Mouse (Mus musculus): Measurements from ENCODE around the gene Itgad. TPM values are rescaled to one million over a fixed set of nuclear protein-coding genes. Genes with fewer than 3 reads are reported as not detected.

Gene Itgad
- total RNA-seq, 2 experiments from 2014 or later, result 0.57 to 0.91 TPM

DNA sequence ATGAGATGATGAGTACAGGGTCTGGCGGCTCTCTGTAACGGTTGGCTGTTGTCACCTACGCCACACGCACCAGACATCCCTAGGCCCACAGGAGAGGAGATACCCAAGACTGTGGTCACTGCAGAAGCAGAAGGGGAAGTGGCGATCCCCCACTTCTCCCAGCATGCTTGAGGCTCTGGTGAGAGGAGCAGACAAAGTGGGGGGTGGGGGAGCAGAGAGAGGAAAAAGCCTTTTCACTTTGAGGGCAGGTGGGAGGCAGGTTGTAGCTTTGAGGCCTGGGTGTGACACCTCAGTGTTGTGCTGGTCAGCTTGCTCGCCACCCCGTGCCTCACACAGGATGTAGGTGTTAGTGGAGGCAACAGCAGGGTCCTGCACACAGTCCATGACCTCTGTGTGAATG is 25.9 kb downstream of the Itgad start:
- DNase-seq, result no peak

- no peak for DNase-seq
These were observed 26.4 kb downstream of the Itgad start for GRCm38 (mm10) chr7:128180546-128180945.

- no peak for DNase-seq
These were observed 27.5 kb downstream of the Itgad start for GRCm38 (mm10) chr7:128181691-128182090.

GRCm38 (mm10) chr7:128201607-128202006 is 47.4 kb downstream of the Itgad start:
- no peak for DNase-seq

GRCm38 (mm10) chr7:128203071-128203470 is 48.9 kb downstream of the Itgad start:
- DNase-seq, result no peak

GRCm38 (mm10) chr7:128204179-128204578 is 50.0 kb downstream of the Itgad start:
- no peak for DNase-seq

DNA sequence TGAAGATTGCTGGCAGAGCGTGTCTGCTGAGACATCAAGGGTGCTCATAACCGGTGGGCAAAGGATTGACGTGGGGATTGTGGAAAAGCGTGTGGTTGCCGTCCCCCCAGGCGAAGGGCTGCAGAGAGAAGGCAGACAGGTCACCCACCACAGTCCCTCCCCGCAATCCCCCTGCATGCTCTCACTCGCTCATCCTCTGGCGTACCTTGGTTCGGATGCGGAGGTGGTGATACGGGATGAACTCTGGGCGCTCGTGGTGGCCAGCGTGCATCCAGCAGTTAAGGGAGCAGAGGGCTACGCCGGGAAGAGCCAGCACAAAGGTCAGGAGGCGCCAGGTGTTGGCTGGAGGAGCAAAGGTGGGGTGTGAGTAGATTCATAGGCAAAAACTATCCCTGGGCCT is 51.5 kb downstream of the Itgad start:
- DNase-seq, result no peak

DNA sequence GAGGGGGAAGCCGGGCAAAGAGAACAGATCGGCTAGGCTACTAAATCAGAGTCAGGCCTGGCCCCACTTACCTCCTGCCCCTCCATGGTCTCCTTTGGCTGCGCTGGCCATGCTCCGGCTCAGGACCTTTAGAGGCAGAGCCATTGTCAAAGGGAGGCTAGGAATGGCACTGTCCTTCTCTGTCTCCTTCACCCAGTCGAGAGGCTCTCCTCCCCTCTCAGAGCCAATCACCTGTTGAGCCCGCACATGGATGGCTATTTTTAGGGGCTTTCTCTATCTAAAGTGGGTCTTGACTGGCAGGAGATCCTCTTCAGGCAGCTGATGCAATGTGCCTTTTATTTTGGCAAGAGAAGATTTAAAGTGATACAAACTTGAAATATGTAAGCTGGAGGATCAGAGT is 52.0 kb downstream of the Itgad start, which contains the start of gene Cox6a2:
Gene Cox6a2, minus strand, starts transcription at position 236 of the 400 bp plus-strand sequence.
- no peak for DNase-seq

DNA sequence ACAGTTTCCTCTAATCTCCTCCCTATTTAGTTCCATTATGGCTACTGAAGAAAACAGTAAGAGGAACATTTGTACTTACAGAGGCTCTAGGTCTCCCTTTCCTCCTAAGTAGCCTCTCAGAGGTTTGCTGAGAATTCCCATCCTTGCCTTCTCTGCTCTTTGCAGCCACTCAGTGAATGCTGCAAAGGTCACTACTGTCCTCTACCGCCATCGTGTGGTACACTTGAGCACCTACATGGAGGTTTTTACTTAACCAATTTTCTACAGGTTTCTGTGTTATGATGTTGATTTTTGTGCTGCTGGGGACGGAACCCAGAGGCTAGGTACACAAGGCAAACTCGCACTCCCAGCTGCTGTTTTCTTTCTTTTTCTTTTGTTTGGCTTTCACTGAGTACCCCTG is 54.0 kb downstream of the Itgad start:
- peak; percentile 75 for DNase-seq

GRCm38 (mm10) chr7:128209826-128210225 is 55.6 kb downstream of the Itgad start:
- no peak for DNase-seq

DNA sequence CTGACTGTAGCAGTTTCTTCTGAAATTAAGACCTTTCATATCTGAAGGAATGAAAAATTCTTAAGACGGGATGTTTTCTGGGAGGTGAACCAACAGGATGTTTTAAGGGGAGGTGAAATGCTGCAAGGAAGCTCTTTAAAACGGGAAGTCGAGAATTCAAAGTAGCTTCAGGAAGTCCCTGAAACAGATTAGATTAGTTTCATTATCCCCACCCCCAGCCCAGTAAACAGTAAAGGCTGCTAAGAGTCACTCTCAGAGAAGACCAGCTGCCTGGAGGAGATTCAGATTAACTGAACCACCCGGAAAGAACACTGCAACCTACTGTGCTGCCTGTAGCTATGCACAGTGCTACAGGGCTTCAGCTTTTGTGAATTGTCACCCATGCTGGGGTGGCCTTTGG is 65.8 kb downstream of the Itgad start:
- no peak for DNase-seq

DNA sequence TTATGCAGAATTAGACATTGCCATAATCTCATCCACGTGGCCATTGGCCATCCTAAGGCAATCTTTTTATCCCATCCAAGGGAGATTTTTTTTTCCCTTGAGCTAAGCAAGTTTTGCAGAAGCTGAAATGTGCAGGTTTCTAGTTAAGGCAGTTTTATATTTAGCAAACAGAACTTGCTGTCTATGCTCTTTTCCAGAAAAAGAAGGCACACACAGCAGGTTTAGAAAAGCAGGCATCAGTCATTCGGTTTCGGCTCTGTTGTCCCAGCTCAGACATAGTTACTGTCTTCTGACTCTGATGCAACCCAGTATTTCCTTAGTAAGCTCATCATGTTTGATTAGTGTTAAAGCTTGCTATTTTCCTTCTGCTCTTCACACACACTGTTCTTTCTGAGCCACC is 66.8 kb downstream of the Itgad start:
- DNase-seq, result no peak

DNA sequence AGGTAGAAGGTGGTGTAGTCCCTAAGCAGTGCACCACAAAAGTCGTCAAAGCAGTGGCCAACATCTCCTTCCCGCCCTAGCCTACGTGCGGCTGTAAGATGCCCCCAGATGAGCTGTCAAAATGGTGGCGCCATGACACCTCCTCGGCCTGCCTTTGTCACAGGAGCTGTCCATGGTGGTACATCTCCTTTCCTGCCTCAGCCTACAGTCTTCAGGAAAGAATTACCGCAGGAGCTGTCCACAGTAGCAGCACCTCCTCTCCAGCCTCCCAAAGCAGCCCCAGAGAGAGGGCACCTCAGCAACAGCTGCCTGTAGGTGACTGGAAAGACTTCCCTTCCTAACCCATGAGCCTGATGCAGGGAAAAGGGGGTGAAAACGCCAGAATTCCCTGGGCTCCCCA is 77.6 kb downstream of the Itgad start:
- no peak for DNase-seq

DNA sequence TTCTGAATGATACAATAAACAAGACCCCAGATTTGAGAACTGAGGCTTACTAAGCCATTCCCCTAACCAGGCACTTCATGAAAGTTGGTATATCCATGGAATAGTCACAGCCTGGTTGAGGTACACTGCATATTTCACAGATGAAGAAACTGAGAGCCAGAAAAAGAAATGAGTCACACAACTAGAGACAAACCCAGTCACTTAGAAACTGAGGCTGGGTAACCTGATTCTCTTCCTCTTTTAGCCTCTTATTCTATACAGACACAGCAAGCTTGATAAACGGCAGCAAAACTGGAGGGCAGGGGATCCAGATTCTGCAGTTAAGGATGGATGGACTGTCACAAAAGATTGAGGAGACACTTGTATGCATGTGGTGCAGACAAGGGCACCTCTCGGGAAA is 80.6 kb downstream of the Itgad start:
- no peak for DNase-seq

DNA sequence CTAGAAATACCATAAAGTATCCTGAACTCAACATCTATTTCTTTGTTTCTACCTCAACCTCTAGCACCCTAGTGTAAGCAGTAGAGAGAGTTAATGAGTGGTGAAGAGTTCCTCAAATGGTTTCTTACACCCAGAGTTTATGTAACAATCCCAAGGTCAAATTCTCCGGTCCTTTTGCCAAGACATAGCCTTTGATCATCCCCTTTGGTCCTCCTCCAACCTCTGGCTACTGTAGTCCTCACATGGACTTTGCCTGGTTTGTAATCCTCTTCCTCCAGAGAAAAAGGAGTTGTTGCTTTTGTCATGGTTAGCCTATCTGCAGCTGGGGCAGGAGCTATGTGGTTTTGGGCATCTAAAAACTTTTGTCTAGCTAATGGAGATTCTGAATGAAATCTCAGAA is 81.3 kb downstream of the Itgad start:
- no peak for DNase-seq

DNA sequence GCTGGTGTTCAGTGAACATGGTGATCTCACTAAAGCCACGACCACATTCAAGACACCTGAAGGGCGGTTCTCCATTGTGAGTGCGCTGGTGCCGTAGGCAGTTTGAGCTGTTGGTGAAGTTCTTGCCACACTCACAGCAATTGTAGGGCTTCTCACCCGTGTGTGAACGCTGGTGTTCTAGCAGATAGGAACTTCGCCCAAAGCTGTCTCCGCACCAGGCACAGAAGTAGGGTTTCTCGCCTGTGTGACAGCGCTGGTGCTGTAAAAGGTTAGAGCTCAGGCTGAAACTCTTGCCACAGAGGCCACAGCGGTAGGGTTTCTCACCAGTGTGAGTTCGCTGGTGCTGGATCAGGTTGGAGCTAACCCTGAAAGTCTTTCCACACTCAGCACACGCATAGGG is 82.2 kb downstream of the Itgad start:
- DNase-seq, result no peak

GRCm38 (mm10) chr7:128236856-128237592 is 82.8 kb downstream of the Itgad start, which contains the start of gene Armc5:
Armc5 (plus strand) TSS chr7:128237342.
- peak; percentile 91 for DNase-seq

DNA sequence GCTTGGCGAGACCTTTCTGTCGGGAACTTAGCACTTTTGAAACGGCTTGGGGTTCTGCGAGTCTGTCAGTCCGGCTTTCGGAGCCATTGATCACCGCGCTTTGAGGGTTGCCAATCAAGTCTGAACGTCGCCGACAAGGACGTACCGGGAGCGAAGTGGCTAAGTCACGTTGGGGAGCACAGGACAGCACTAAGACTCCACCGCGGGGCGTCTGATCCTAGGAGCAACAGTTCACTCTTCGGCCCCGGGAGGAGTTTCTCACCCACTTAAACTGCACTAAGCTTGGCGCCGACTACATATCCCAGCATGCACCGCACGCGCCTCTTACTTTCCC is 83.4 kb downstream of the Itgad start:
- DNase-seq, result no peak

DNA sequence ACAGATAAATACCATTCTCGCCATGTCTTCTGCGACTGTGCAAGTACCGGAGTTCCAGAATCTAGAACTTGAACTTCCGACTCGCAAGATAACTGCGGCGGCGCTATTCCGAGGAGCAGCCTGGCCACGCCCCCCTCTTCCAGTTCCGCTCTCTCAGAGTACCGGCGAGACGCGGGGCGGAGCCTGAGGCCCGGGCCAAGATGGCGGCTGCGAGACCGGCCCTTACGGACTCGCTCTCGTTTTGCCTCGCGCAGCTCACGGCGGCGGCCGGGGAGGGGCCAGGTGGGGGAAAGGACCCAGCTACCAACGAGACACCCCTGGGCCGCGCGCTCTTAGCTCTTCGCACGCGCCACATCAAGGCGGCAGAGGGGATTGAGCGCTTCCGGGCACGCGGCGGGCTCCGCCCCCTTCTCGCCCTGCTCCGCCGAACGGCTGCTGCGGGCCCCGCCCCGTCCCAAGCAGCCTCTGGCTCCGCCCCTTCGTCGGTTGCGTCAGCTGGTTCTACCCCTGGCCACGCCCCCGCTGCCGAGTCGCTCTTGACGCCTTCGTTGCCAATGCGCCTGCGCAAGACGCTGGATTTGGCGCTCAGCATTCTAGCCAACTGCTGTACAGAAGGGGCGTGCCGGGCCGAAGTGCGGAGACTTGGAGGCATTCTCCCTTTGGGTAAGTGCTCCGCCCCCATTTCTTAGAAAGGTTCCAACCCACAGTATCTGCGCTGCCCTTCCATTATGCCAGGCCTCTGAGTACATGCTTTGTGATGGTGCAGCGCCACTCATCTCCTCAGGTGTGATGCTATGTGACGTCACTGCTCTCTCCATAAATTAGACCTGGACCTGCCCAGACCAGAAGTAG is 84.0 kb downstream of the Itgad start, which contains the start of gene 9130023H24Rik:
Gene 9130023H24Rik, minus strand, starts transcription at position 105 of the 852 bp plus-strand sequence.
- DNase-seq, result peak; percentile 100

DNA sequence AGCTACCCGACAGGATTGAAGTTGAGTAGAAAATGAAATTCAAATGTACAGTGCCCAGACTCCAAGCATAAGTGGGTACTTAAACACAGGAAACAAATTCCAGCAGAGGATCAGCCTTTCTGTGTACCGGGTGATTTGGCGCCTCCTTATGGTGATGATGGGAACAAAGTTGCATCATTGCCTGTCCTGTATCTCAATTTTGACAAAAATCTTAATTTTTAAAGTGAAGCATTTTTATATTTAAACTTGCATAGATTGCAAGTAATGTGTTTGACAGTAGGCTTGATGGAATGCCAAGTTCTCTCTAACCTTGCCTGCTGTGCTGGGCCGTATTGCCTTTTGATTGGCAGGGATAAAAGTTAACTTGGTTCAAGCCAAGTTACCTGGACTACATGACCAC is 84.8 kb downstream of the Itgad start:
- DNase-seq, result no peak

DNA sequence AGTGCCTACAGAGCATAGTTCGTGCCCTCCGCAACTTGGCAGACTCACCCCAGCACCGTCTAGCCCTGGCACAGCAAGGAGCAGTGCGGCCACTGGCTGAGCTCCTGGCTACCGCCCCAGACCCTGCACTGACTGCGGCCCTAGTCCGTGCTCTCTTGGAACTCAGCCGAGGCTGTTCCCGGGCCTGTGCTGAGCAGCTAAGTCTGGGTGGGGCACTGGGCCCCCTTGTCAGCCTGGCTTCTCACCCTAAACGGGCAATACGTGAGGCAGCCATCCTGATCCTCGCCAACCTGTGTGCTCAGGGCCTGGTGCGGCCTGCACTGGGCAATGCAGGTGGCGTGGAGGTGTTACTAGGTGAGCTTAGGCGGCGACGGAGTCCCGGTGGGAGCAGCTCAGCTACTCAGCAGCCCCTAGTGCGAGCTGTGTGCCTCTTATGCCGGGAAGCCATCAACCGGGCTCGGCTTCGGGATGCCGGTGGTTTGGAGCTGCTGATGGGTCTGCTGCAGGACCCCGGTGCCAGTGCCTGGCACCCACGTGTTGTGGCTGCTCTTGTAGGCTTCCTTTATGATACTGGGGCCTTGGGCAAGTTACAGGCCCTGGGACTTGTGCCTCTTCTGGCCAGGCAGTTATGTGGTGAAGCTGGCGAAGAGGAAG is 86.1 kb downstream of the Itgad start:
- no peak for DNase-seq

DNA sequence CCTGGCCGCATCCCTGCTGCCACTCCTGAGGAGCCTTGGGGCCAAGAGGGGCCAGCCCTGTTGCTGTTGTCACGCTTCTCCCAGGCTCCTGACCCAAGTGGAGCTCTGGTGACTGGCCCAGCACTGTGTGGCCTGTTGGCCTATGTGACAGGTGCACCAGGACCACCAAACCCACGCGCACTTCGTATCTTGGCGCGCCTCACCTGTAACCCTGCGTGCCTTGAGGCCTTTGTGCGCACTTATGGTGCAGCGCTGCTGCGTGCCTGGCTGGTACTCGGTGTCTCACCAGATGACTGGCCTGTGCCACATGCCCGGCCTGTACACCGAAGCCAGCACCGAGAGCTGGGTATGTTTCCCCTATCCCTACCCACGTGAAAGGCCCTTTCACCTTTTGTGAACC is 88.2 kb downstream of the Itgad start:
- no peak for DNase-seq

- no peak for DNase-seq
These were observed 89.7 kb downstream of the Itgad start for GRCm38 (mm10) chr7:128243921-128244320.
